Mouse (Mus musculus) lung, adult 2 months (tissue): ENCODE results near the gene Sec61a2. TPM values are rescaled to one million over a fixed set of nuclear protein-coding genes. Genes with fewer than 3 reads are reported as not detected.

Source experiments
- DNase-seq: peaks from one replicate; pipeline ENCODE4 v3.0.0; 2022
- H3K4me1 ChIP-seq: fragments of 200-500 bp; 2 replicates; pipeline ENCODE4 v1.6.1; 2011; ENCODE audit warnings: low read length; ENCODE audit not compliant: control insufficient read depth, insufficient read depth
- H3K4me3 ChIP-seq: fragments of 200-500 bp; replicated peaks from 2 replicates; pipeline ENCODE3; 2011; ENCODE audit warnings: low read depth, mild to moderate bottlenecking, control low read depth, low read length; ENCODE audit errors: extremely low read depth
- CTCF ChIP-seq: fragments of 200-500 bp; IDR thresholded peaks from 2 replicates; pipeline ENCODE4 v1.5.1; 2011; ENCODE audit warnings: mild to moderate bottlenecking, low read length, control low read depth; ENCODE audit not compliant: insufficient read depth
- POLR2A ChIP-seq: fragments of 200-500 bp; IDR thresholded peaks from 2 replicates; pipeline ENCODE4 v1.6.1; 2011; ENCODE audit warnings: low read depth, mild to moderate bottlenecking, control low read depth, low read length, borderline replicate concordance; ENCODE audit errors: extremely low read depth
- WGBS: fragments of 180-500 bp; shearing (Covaris S2); methylation state at CpG from one replicate; pipeline ENCODE4 v1.1.7; 2018; 5-methylcytosine and 5-hydroxymethylcytosine counted together
- polyA plus RNA-seq: library from polyadenylated mRNA; depleted of rRNA; stranded (reverse); fragments of >200 nt; gene quantifications from 2 replicates; pipeline ENCODE4 v1.2.3, GENCODE M21; 2012

Gene Sec61a2
- polyA plus RNA-seq, 1 experiment = 37.4 TPM

DNA sequence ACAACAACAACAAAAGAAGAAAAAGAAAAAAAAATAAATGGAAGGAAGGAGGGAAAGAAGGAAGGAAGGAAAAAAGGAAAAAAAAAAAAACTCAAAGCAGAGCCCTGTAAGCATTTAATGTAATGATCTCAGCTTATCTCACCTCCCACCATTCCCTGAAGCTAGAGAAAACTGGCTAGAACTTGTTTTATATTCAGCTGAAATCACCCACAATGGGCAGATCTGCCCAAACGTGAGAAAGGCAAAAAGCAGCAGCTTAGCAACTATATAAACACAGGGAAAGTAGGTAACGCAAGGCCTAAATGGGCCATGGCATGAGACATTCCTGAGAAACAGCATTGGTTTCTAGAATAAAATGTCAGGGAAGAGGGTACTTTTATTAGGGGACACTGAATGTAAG, 5.8 kb downstream of the Sec61a2 start:
- no peak for DNase-seq
- WGBS = 57% methylated on average over 2 of the region's 2 CpGs
- peaks cover 2% of the 10 kb centered on the region for H3K4me1 ChIP-seq
- TF ChIP-seq POLR2A (no peak), CTCF (no peak)
- H3K4me3 ChIP-seq = no peak overlapping the region

DNA sequence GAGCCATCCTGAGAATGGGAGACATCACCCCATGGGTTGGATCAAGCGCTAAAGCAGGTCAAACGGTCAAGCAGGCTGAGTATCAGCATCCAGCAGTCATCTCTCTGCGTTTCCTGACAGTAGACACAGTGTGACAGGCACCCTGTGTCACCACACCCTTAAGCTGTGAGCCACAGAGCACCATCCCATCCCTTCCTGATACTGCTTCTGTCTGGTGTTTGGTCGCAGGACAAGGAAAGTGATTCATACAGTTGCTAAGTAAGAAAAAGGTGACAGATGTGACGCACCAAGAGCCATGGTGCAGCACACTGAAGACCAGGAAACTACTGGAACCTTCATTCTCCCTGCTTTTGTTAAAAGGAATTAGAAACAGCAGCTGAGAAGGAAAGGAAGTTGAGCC, 6.4 kb downstream of the Sec61a2 start:
- WGBS = 79% methylated on average over 5 of the region's 5 CpGs
- TF ChIP-seq POLR2A (no peak), CTCF (no peak)
- Histone ChIP-seq H3K4me3 (no peak overlapping the region), H3K4me1 (no peaks in the 10 kb centered on the region)
- no peak for DNase-seq

DNA sequence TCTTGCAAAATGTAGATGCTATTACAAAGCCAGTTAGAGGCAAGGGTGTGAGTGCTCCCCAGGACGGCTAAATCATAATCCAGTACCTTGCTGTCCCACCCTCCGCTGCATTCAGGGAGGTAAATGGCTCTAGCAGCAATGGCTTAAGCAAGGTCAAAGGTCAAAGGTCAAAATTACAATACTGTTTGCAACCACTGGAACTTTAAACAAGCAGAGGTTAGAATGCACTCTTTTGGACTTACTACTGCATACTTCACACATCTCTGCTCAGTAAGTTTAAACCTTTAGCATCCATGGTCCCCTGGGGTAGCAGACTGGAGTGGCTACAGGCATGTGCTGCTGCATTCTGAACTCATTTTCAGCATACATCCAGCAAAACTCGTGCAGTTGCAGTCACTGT, 17.8 kb downstream of the Sec61a2 start:
- no peak for DNase-seq
- no peak for TF ChIP-seq CTCF
- Histone ChIP-seq H3K4me3 (no peak overlapping the region), H3K4me1 (no peaks in the 10 kb centered on the region)
- WGBS = 77% methylated on average over 3 of the region's 3 CpGs

DNA sequence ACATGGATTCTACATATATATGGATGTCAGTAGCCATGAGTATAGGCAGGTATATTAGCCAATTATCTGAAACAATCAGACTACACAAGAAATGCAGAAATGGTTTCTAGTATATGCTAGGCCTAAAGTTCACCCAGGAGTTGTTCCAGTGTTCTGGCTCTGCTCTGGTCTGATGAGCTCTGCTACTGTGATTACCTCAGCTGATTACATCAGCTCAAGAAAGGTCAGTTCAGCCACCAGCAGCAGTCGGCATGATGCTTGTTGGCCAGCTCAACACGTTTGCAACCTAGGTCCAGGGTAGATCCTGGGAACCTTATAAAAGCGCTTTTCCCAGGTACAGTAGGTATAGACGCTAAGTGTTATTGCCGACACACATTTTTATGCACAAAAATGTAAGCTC, 25.5 kb downstream of the Sec61a2 start:
- DNase-seq = no peak
- H3K4me1 ChIP-seq = no peaks in the 10 kb centered on the region
- no peak overlapping the region for H3K4me3 ChIP-seq
- no peak for TF ChIP-seq CTCF
- TF ChIP-seq POLR2A = no peak
- 93% methylated on average over 5 of the region's 5 CpGs for WGBS

DNA sequence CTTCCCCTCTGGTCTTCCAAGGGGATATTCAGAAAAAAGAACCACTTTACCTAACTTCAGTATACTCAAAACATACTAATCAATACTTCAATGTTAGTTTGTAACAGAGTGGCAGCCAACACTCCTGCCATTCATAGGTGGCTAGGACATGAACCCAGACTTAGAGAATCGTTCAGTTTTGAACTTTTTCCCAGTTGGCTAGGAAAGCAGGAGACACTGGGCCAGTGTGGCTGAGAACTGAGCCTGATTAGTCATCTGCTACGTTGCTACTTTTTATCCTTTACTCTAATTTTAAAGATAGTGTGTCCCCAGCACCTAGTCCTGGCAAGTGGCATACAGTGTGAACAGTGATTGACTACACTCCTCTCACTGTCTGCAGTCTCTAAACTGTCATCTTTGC, 27.6 kb downstream of the Sec61a2 start:
- no peak for DNase-seq
- no peak overlapping the region for H3K4me3 ChIP-seq
- WGBS = 72% methylated on average over 2 of the region's 2 CpGs
- TF ChIP-seq POLR2A (no peak), CTCF (no peak)
- no peaks in the 10 kb centered on the region for H3K4me1 ChIP-seq

DNA sequence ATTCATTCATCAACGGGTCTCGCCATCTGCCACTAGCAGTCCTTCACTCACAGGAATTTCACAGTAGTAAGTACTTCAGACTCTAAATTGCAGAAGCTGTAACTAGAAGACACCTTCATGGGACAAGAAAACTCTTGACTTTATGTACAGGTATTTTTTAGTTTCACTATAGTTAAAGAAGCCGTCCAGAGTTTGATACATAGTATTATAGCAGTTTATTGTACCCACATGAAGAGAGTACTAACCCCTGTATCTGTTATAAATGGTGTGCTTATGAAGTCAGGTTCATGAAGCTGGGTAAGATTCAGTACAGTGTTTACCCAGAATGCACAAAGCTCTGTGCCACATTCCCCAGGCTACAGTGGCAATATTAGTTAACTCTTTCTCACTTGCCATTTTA, 32.4 kb downstream of the Sec61a2 start, which contains the start of gene Gm13199:
TSS of gene Gm13199 (minus strand) at position 101 of the 400 bp plus-strand sequence.
- Histone ChIP-seq H3K4me3 (no peak within 1 kb of the TSS), H3K4me1 (no peaks in the 10 kb centered on the region)
- DNase-seq = no peak
- TF ChIP-seq CTCF = no peak
- no peak for TF ChIP-seq POLR2A
- 92% methylated on average over 3 of the region's 3 CpGs for WGBS

DNA sequence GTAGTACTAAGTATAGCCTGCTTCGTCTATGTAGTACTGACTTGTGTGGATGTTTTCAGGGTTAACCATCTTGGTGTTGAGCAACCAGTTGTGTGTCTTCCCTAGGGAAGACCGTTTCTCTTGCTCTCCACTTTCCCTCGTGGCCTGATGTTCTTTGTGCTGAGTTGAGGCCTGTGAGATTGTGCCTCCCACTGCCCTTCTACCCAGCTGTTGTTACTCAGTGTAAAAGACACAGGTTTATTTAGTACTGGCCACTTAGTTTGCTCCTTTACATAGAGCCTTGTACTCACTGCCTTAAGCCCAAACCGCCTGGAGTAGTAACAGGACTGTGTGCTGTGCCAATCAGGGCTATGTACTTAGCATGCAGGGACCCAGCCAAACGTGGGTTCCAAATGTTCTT, 43.4 kb downstream of the Sec61a2 start:
- TF ChIP-seq CTCF (no peak), POLR2A (no peak)
- 72% methylated on average over 5 of the region's 5 CpGs for WGBS
- DNase-seq = no peak
- Histone ChIP-seq H3K4me1 (0 out of 2 replicates have a peak, but pooled peaks cover 2% of the 10 kb centered on the region), H3K4me3 (no peak overlapping the region)

DNA sequence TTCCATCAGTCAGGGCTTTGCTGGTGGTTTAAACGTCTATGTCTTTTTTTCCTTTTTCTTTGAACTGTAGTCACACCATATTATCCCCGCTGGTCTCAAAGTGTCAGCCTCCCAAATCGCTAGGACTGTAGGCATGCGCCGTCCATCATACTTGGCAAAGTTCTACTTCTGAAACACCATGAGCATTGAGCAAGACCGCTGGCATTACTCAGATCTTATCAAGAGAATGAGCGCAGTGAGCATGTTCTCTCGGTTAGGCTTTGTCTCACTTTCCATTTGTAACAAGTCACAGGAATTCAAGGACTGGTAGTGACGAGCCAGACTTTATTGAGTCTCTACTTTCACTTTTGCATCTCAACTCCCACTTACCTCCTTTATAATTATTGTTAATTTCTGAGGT, 44.1 kb downstream of the Sec61a2 start:
- 0 out of 2 replicates have a peak, but pooled peaks cover 2% of the 10 kb centered on the region for H3K4me1 ChIP-seq
- no peak overlapping the region for H3K4me3 ChIP-seq
- DNase-seq = no peak
- WGBS = 79% methylated on average over 9 of the region's 9 CpGs
- TF ChIP-seq POLR2A (no peak), CTCF (no peak)

DNA sequence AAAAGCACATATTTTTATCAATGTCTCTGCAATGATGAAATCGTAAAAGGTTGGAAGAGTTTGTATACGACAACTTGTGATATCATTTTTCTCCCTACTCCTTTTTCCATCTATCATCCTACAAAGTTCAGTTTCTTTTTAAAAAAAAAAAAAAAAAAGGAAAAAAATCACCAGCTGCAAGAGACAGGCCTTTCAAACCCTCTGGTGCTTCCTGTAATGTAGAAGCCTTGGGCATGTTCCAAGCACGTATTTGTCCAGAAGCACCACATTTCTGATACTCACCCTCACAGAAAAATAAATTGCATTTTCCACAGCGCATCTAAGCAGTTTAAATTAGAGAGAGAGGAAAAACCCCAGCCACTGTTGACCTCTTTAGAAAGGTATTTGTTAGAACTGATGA, 49.4 kb downstream of the Sec61a2 start:
- no peak for DNase-seq
- 11% methylated on average over 4 of the region's 4 CpGs for WGBS
- no peak for TF ChIP-seq POLR2A
- TF ChIP-seq CTCF = no peak
- H3K4me1 ChIP-seq = no peaks in the 10 kb centered on the region
- peak overlapping the region; percentile 100 for H3K4me3 ChIP-seq

DNA sequence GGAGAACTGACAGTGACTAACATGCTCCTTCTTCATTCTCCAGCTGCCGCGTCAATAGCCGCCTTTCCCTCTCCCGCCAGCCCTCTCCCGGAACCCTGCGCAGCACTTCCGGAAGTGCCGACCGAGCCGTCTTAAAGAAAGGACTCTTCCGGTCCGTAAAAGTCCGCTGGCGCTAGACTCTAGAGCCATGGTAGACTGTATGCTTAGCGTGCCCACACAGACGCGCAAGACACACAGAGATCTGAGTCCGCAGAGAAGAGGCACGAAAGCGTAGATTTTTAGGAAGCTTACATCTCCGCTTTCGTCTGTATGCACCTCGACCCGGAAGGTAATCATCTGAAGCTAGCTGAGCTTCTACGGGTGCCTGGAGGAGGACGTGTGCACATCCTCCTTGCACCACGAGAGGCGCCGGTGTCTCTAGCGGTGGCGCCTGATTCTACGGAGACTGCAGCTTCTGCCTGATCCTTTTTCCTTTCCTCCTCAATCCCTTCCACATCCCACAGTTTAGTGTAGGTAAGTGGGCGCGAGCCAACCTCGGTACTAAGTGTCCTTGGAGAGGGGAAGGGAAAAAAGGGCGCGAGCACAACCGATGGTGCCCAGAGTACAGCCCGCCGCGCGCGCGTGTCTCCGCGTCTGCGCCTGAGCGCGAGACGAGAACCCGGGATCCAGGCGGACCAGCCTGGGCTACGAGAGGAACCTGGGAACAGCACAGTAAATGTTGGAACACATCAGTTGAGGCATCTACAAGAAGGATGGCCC, 50.2 kb downstream of the Sec61a2 start, which contains the start of the genes Nudt5 and Cdc123:
TSS of gene Nudt5 (plus strand) at position 147 of the 759 bp plus-strand sequence.
TSS of gene Cdc123 (minus strand) at position 292 of the 759 bp plus-strand sequence.
- peak; percentile 86 for DNase-seq
- under 1% methylated on average over 53 of the region's 53 CpGs for WGBS
- TF ChIP-seq CTCF (peak; percentile 80), POLR2A (peak; percentile 65; the same call in 1 of the 2 replicates)
- H3K4me1 ChIP-seq = no peaks in the 10 kb centered on the region
- H3K4me3 ChIP-seq = peak within 1 kb of the TSS; percentile 100
